Mouse (Mus musculus) embryonic facial prominence, embryonic 10.5 days (tissue): ENCODE data around the gene Litaf. TPM values are rescaled to one million over a fixed set of nuclear protein-coding genes. Genes with fewer than 3 reads are reported as not detected.
"Not testable (repeated sequence)": the region's sequence is repeated elsewhere in the genome, so short reads cannot be mapped to it uniquely, and the experiment has no call there.

Source experiments
- DNase-seq: peaks from one replicate; pipeline ENCODE4 v3.0.0-alpha.2; 2017; ENCODE audit warnings: low spot score
- H3K27ac ChIP-seq: fragments of 300-500 bp; sonication (generic); replicated peaks from 2 replicates; pipeline ENCODE4 v1.5.1; 2016; ENCODE audit warnings: mild to moderate bottlenecking
- H3K27me3 ChIP-seq: fragments of 300-500 bp; sonication (generic); replicated peaks from 2 replicates; pipeline ENCODE4 v1.6.1; 2016; ENCODE audit warnings: low read depth, mild to moderate bottlenecking; ENCODE audit not compliant: poor library complexity, severe bottlenecking
- H3K36me3 ChIP-seq: fragments of 300-500 bp; sonication (generic); replicated peaks from 2 replicates; pipeline ENCODE4 v1.6.1; 2016; ENCODE audit warnings: mild to moderate bottlenecking, moderate library complexity
- H3K4me1 ChIP-seq: fragments of 300-500 bp; sonication (generic); 2 replicates; pipeline ENCODE4 v1.6.1; 2016
- H3K4me3 ChIP-seq: fragments of 300-500 bp; sonication (generic); 2 replicates; pipeline ENCODE4 v1.5.1; 2016; ENCODE audit warnings: mild to moderate bottlenecking, moderate library complexity
- H3K9me3 ChIP-seq: fragments of 300-500 bp; sonication (generic); 2 replicates; pipeline ENCODE4 v1.6.1; 2016; ENCODE audit warnings: mild to moderate bottlenecking
- WGBS: fragments of 180-500 bp; shearing (Covaris S2); methylation state at CpG from one replicate; pipeline ENCODE4 v1.1.7; 2016; 5-methylcytosine and 5-hydroxymethylcytosine counted together
- polyA plus RNA-seq: library from polyadenylated mRNA; unstranded; fragments of >200 nt; fragmentation: Nextera tagmentation; extraction: Ambion mirVana; gene quantifications from 2 replicates; pipeline ENCODE4 v1.2.1, GENCODE M21; 2016

Gene Litaf
- polyA plus RNA-seq, 1 experiment from 2014 or later: 97.3 TPM

- peaks cover 54% of the 10 kb centered on the region for H3K4me1 ChIP-seq
- no peaks in the 10 kb centered on the region for H3K27me3 ChIP-seq
- no peak overlapping the region for H3K4me3 ChIP-seq
- peaks cover 51% of the 10 kb centered on the region for H3K36me3 ChIP-seq
- 76% methylated on average over 5 of the region's 5 CpGs for WGBS
- H3K9me3 ChIP-seq: no peaks in the 10 kb centered on the region
- no peak overlapping the region for H3K27ac ChIP-seq
- DNase-seq: no peak
Observed at GRCm38 (mm10) chr16:10974939-10975338, 91.0 kb downstream of the Litaf start.

- H3K4me3 ChIP-seq: no peak overlapping the region
- peaks cover 51% of the 10 kb centered on the region for H3K4me1 ChIP-seq
- peaks cover 51% of the 10 kb centered on the region for H3K36me3 ChIP-seq
- no peaks in the 10 kb centered on the region for H3K9me3 ChIP-seq
- no peak for DNase-seq
- H3K27ac ChIP-seq: peak overlapping the region; percentile 60
- no peaks in the 10 kb centered on the region for H3K27me3 ChIP-seq
- WGBS: 41% methylated on average over 3 of the region's 3 CpGs
Observed at GRCm38 (mm10) chr16:10974037-10974446, 91.9 kb downstream of the Litaf start.

- Histone ChIP-seq H3K27ac (no peak overlapping the region; the same call in 1 of the 2 replicates), H3K36me3 (peaks cover 38% of the 10 kb centered on the region), H3K4me1 (peaks cover 43% of the 10 kb centered on the region), H3K9me3 (no peaks in the 10 kb centered on the region), H3K27me3 (no peaks in the 10 kb centered on the region), H3K4me3 (no peak overlapping the region)
- WGBS: 68% methylated on average over 6 of the region's 6 CpGs
- no peak for DNase-seq
Observed at GRCm38 (mm10) chr16:10972259-10972658, 93.7 kb downstream of the Litaf start.

GRCm38 (mm10) chr16:10969944-10970343 lies 96.0 kb downstream of the Litaf start:
- Histone ChIP-seq H3K4me1 (peaks cover 30% of the 10 kb centered on the region), H3K36me3 (peaks cover 36% of the 10 kb centered on the region)
- H3K27me3 ChIP-seq, H3K9me3 ChIP-seq, H3K27ac ChIP-seq, H3K4me3 ChIP-seq, DNase-seq: not testable (repeated sequence)
- WGBS: 90% methylated on average over 1 of the region's 1 CpGs

- H3K4me1 ChIP-seq: peaks cover 25% of the 10 kb centered on the region
- H3K9me3 ChIP-seq: no peaks in the 10 kb centered on the region
- no peak overlapping the region for H3K27ac ChIP-seq
- peaks cover 42% of the 10 kb centered on the region for H3K36me3 ChIP-seq
- H3K27me3 ChIP-seq: no peaks in the 10 kb centered on the region
- 84% methylated on average over 5 of the region's 5 CpGs for WGBS
- no peak for DNase-seq
- H3K4me3 ChIP-seq: no peak overlapping the region
Observed at GRCm38 (mm10) chr16:10969342-10969741, 96.6 kb downstream of the Litaf start.

GRCm38 (mm10) chr16:10968299-10968698 lies 97.7 kb downstream of the Litaf start:
- Histone ChIP-seq H3K36me3 (peaks cover 47% of the 10 kb centered on the region), H3K4me3 (no peak overlapping the region), H3K27me3 (no peaks in the 10 kb centered on the region), H3K9me3 (no peaks in the 10 kb centered on the region), H3K27ac (no peak overlapping the region), H3K4me1 (peaks cover 17% of the 10 kb centered on the region)
- WGBS: 90% methylated on average over 4 of the region's 4 CpGs
- DNase-seq: no peak

GRCm38 (mm10) chr16:10967756-10968155 lies 98.2 kb downstream of the Litaf start:
- no peak for DNase-seq
- Histone ChIP-seq H3K27me3 (no peaks in the 10 kb centered on the region), H3K4me3 (no peak overlapping the region), H3K36me3 (peaks cover 47% of the 10 kb centered on the region), H3K27ac (no peak overlapping the region), H3K9me3 (no peaks in the 10 kb centered on the region), H3K4me1 (peaks cover 17% of the 10 kb centered on the region)
- WGBS: 87% methylated on average over 7 of the region's 7 CpGs

- WGBS: 71% methylated on average over 6 of the region's 6 CpGs
- H3K9me3 ChIP-seq: no peaks in the 10 kb centered on the region
- no peak overlapping the region for H3K27ac ChIP-seq
- no peak overlapping the region for H3K4me3 ChIP-seq
- H3K4me1 ChIP-seq: peaks cover 11% of the 10 kb centered on the region
- H3K36me3 ChIP-seq: peaks cover 49% of the 10 kb centered on the region
- DNase-seq: no peak
- no peaks in the 10 kb centered on the region for H3K27me3 ChIP-seq
Observed at GRCm38 (mm10) chr16:10967013-10967412, 98.9 kb downstream of the Litaf start.

GRCm38 (mm10) chr16:10965034-10965433 lies 100.9 kb downstream of the Litaf start:
- H3K27me3 ChIP-seq: no peaks in the 10 kb centered on the region
- H3K36me3 ChIP-seq: peaks cover 66% of the 10 kb centered on the region
- peaks cover 6% of the 10 kb centered on the region; the same call in 1 of the 2 replicates for H3K4me1 ChIP-seq
- H3K27ac ChIP-seq: no peak overlapping the region
- no peaks in the 10 kb centered on the region for H3K9me3 ChIP-seq
- 90% methylated on average over 2 of the region's 2 CpGs for WGBS
- no peak for DNase-seq
- no peak overlapping the region for H3K4me3 ChIP-seq

GRCm38 (mm10) chr16:10960916-10961315 lies 105.0 kb downstream of the Litaf start:
- DNase-seq: no peak
- Histone ChIP-seq H3K4me1 (peaks cover 25% of the 10 kb centered on the region), H3K27ac (no peak overlapping the region), H3K4me3 (no peak overlapping the region), H3K9me3 (no peaks in the 10 kb centered on the region), H3K36me3 (peaks cover 97% of the 10 kb centered on the region), H3K27me3 (no peaks in the 10 kb centered on the region)
- 94% methylated on average over 10 of the region's 10 CpGs for WGBS

- H3K27ac ChIP-seq: 0 out of 2 replicates have a peak overlapping the region, but pooled peaks have one; percentile 54
- no peaks in the 10 kb centered on the region for H3K9me3 ChIP-seq
- peaks cover 25% of the 10 kb centered on the region for H3K4me1 ChIP-seq
- DNase-seq: no peak
- no peak overlapping the region for H3K4me3 ChIP-seq
- 71% methylated on average over 7 of the region's 7 CpGs for WGBS
- no peaks in the 10 kb centered on the region for H3K27me3 ChIP-seq
- H3K36me3 ChIP-seq: peaks cover 85% of the 10 kb centered on the region
Observed at GRCm38 (mm10) chr16:10958763-10959440, 107.1 kb downstream of the Litaf start.

GRCm38 (mm10) chr16:10958307-10958706 lies 107.7 kb downstream of the Litaf start:
- WGBS: 96% methylated on average over 12 of the region's 12 CpGs
- Histone ChIP-seq H3K36me3 (peaks cover 79% of the 10 kb centered on the region), H3K27ac (peak overlapping the region; percentile 54), H3K4me1 (peaks cover 25% of the 10 kb centered on the region)
- not testable (repeated sequence) for H3K9me3 ChIP-seq, DNase-seq, H3K4me3 ChIP-seq, H3K27me3 ChIP-seq

GRCm38 (mm10) chr16:10957794-10958193 lies 108.2 kb downstream of the Litaf start:
- no peak for DNase-seq
- H3K4me3 ChIP-seq: no peak overlapping the region
- WGBS: 80% methylated on average over 3 of the region's 3 CpGs
- H3K27ac ChIP-seq: peak overlapping the region; percentile 54
- no peaks in the 10 kb centered on the region for H3K9me3 ChIP-seq
- peaks cover 74% of the 10 kb centered on the region for H3K36me3 ChIP-seq
- H3K27me3 ChIP-seq: no peaks in the 10 kb centered on the region
- peaks cover 25% of the 10 kb centered on the region for H3K4me1 ChIP-seq
